Mouse (Mus musculus) kidney, adult 18-20 months (tissue): ENCODE data around the gene Azin2.

Source experiments
- DNase-seq: peaks from one replicate; pipeline ENCODE4 v3.0.0; 2021

Azin2 gene

GRCm38 (mm10) chr4:128924841-128925606 lies 37.2 kb downstream of the Azin2 start:
- peak; percentile 81 for DNase-seq

- no peak for DNase-seq
Observed at GRCm38 (mm10) chr4:128923603-128924002, 38.6 kb downstream of the Azin2 start.

GRCm38 (mm10) chr4:128919106-128919505 lies 43.1 kb downstream of the Azin2 start:
- no peak for DNase-seq

GRCm38 (mm10) chr4:128918187-128918586 lies 44.1 kb downstream of the Azin2 start:
- no peak for DNase-seq

- no peak for DNase-seq
Observed at GRCm38 (mm10) chr4:128917756-128918155, 44.5 kb downstream of the Azin2 start.

GRCm38 (mm10) chr4:128917119-128917518 lies 45.1 kb downstream of the Azin2 start:
- no peak for DNase-seq

- no peak for DNase-seq
Observed at GRCm38 (mm10) chr4:128913794-128914193, 48.4 kb downstream of the Azin2 start.

DNA sequence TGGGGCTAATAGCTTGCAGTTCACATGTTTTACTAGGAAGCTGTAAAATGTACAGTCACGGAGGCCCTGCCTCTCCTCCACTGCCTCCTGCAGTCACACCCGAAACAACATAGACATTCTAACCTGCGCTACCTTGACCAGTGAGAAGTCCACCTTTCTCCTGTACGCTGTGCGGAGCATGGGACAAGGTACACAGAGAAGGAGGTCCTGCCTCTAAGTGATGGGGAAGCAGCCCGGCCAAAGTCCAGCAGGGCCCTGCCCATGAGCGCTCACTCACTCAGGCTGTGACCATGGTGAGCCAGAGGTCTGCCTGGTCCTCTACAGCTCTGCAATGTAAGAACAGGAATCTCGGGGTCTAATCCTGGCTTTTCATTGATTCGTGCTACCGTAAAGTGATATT lies 50.2 kb downstream of the Azin2 start:
- DNase-seq, result no peak

- no peak for DNase-seq
Observed at GRCm38 (mm10) chr4:128910276-128911063, 51.8 kb downstream of the Azin2 start.

DNA sequence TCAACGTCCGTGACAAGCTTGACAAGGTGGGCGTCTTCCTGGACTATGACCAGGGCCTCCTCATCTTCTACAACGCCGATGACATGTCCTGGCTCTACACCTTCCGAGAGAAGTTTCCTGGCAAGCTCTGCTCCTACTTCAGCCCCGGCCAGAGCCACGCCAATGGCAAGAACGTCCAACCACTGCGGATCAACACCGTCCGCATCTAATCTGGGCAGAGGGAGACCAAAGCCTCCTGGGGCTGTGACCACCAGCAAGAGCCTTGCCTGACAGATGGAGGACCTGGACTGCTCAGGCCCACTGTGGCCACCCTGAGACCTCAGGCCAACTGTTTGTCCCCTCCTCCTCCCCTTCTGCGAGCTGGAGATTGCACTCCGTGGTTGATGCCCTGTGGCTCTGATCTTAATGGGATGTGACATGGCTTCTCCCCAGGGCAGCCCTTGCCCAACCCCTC lies 52.8 kb downstream of the Azin2 start:
- DNase-seq, result no peak

DNA sequence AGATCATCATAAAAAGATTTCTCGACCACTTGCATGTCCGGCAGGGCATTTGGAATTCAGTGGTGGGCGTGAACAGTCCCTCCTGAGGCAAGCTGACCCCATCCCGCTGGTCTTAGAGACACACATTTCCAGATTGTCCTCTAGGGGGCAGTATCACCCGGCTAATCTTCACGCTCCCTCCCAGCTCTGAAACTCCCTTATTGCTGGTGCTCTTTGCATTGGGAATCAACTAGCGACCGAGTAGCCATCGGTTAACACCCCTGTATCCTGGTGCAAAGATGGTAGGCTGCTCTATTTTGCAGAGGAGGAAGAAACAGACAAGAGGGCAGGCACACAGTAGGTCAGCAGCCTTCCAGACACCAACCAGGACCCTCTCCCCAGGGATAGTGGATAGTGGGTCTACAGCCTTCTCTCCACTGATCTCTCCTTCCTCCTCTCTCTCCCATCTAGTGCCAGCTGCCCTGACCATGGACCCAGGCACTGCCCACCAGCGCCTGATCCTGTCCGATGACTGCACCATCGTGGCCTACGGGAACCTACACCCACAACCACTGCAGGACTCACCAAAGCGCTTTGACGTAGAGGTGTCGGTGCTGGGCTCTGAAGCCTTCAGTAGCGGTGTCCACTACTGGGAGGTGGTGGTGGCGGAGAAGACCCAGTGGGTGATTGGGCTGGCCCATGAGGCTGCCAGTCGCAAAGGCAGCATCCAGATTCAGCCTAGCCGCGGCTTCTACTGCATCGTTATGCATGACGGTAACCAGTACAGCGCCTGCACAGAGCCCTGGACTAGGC lies 53.5 kb downstream of the Azin2 start:
- peak; percentile 37 for DNase-seq

DNA sequence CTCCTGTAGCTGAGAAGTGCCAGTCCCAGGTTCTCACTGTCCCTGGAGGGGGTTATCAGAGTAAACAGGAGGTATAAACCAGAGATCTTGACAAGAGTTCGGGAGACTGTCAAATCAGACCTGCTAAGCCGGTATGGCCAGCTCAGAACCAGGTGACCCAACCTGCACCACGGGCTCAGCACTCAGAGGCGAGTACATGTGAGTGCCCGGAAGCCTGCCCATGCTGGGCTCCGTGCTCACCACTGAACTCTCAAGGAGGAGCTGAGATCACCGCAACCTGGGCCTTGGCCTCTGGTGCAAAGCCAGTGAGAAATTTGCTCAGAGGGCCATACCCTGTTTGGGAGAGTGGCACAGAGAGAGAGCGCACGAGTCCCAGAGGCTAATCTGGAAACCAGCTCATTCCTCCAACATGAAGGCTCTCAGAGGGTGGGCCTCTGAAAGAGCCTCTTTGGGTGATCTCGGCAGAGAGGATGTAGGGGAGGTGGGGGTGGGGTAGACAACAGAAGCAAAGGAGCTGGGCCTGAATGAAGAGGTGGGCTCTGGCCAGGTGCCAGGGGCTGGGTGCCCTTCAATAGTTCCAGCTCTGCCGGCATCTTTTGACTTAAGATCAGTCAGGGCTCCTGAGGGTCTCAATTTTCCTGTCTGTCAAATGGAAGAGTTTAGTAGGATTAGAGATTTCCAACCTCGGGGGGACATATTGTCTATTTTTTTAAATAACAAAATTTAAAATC lies 54.8 kb downstream of the Azin2 start:
- DNase-seq, result no peak

GRCm38 (mm10) chr4:128906757-128907156 lies 55.5 kb downstream of the Azin2 start:
- no peak for DNase-seq

GRCm38 (mm10) chr4:128905251-128905650 lies 57.0 kb downstream of the Azin2 start:
- no peak for DNase-seq

DNA sequence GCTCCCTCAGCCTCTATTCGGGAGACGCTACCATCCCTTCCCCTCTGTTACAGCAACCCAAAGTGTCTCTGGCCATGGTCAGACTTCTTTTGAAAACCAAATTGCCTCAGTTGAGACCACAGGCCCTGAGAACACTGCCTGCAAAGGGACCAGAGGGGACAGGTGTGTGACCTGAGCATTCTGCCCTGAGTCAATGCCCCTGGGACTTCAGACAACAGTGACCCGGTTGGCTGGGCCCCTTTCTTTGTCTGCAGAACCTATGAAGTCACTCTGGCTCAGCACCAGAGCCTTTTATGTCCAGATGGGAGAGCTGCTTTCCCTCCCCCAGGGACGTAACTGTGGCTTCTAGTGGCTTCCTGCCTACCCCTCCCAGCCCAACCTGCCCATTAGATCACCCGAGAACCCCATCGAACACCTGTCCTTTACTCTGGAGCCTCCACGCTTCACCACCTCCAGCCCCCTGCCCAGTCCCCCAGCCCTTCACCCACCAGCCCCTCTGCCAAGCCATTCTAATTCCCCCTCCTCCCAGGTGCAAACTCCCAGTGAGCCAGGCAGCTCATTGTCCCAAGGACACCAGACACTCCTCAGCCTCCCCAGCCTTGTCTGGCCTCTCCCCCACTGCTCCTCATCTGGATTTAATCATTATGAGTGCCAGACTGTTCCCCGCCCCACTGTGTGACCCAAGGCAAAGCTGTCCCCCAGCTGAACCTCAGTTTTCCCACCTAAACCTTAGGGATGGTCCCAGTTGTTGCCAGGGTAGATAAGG lies 58.0 kb downstream of the Azin2 start:
- DNase-seq, result no peak

DNA sequence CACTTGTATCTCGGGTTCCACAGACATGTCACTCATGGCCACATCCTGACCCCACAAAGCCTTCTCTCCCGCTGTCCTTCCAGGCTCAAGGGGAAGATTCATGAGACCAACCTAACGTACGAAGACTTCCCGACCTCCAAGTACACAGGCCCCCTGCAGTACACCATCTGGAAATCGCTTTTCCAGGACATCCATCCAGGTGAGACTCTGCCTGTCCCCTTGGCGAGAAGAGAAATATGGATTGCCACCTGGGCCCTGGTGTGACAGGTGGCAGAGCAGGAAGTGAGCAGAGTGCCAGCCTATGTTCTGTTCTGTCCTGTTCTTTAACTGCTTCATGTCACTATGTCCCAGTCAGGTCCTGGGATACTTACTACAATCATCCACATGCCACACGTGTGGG lies 59.9 kb downstream of the Azin2 start:
- no peak for DNase-seq

DNA sequence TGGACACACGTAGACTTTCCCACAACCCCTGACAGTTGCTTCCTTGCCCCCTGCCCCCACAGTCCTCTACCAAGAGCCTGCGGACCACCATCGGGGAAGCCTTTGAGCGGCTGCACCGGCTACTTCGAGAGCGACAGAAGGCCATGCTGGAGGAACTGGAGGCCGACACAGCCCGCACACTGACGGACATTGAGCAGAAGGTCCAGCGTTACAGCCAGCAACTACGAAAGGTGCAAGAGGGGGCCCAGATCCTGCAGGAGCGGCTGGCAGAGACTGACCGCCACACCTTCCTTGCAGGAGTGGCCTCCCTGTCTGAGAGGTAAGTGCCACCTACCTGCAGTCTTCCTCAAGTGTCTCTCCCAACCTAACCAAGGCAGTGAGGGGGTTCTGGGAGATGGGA lies 61.8 kb downstream of the Azin2 start:
- DNase-seq, result no peak

DNA sequence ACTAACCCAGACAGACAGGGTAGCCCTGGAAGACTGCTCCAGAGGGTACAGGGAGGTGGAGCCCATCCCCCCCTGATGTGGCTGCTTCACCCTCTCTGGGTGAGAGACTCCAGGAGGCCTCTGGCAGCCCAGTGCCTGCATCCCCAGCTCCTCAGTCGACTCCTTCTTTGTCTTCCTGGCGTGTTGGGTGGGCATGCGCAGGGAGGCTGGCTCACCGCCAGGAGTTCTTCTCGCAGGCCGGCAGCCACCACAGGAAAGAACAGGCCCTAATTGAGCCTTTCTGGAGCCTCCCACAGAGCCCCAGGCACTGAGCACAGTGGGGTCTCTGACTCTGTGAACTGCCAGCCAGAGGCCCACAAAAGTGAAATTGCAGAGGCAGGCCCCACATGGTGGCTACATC lies 62.9 kb downstream of the Azin2 start:
- peak; percentile 71 for DNase-seq

- peak; percentile 40 for DNase-seq
Observed at GRCm38 (mm10) chr4:128897911-128898421, 64.3 kb downstream of the Azin2 start.

DNA sequence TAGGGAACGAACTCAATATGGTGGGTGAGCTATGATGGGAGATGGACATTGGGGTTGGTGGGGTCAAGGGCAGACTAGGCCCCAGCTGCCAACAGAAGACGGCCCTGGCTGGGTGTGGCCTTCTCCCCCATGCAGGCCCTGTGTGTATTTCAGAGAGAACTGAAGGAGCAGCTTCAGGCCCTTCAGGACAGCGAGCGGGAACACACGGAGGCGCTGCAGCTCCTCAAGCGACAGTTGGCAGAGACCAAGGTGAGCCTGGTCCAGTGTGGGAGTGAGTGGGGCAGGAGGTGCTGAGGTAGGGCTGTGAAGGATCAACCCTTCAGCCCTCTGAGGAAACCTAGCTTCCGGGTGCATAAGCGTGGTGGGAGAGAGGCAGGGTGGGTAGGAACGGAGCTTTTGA lies 65.6 kb downstream of the Azin2 start:
- DNase-seq, result no peak

- no peak for DNase-seq
Observed at GRCm38 (mm10) chr4:128895841-128896240, 66.4 kb downstream of the Azin2 start.

DNA sequence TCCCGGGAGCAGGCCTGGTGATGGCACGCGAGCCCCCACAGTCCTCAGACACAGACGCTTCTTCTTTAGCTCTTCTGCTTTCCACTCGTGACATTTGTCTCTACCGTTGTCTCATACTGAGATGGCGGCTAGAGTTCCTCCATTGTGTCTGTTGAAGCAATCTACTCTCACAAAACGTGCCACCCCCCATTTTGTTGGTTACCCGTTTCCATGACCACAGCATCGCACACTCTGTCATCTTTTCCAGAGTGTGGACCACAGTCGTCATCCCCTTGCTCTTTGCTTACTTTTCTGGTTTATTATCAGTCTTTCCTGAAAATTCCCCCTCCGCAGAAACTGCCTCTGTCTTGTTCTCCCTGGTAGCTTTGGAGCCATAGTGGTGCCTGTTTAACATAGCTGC lies 68.1 kb downstream of the Azin2 start:
- no peak for DNase-seq
